Mouse (Mus musculus): ENCODE measurements around the gene Ncf2.

DNA sequence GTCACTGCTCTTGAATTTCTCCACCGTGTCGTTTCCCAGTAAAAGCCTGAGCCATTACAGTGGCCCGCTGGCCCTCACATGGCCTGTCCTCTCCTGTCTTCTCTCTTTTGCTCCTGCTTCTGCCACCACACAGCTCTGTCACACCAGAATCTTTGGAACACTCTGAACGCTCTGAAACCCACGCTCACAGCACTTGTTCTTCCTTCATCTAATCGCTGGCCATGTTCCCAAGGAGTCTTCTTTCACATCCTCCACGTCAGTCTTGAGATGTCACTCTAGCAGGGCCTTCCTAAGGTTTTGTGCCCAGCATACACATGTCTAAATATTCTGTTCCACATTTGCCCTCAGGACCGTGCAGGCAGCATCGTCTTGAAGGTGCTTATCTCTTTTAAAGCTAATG, 29.0 kb upstream of the Ncf2 start:
- TF ChIP-seq CTCF (IDR thresholded peaks at IDR 0.05; ENCODE audit: borderline replicate concordance, insufficient read depth, low read length) (no peak), POLR2A (IDR thresholded peaks at IDR 0.05; ENCODE audit: low read depth, low read length) (peak; percentile 13; the same call in 1 of the 2 replicates)
